ENCODE assay signal across 18 mouse cellular contexts in the genomic region with DNA sequence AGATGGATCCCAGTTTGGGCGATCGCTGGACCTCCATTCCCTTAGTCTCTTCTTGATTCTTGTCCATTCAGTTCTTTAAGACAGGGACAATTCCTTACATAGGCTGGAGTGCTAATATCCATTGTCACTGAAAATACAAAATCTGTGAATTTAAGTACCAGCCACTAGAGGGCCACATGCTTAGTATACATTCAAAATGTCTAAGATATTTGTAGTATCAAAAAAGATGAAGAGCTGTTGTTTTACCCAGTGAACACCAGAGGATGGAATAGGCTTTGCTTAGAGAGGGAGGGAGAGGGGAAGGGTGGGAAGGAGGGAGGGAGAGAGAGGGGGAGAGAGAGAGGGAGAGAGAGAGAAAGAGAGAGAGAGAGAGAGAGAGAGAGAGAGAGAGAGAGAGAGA. TPM values are rescaled to one million over a fixed set of nuclear protein-coding genes. Genes with fewer than 3 reads are reported as not detected.
DNase-seq lines count a peak whose midpoint lies in the region; ATAC-seq and TF ChIP-seq lines count a peak whose summit lies in the region.
"Had no signal": no experiment of that assay in that cellular context is flagged by ENCODE, and none has a peak within 500 bp of the region (broad histone marks: within the 10 kb centered on the region; RNA-seq: fewer than 3 reads in every experiment).

No protein-coding gene starts in this region.

- no peaks in the 10 kb centered on the region for H3K27me3 ChIP-seq in embryonic facial prominence, embryonic 11.5 days (ENCODE audit: control insufficient read depth, insufficient read depth, low read length)
- H3K27me3 ChIP-seq in embryonic facial prominence, embryonic 10.5 days (replicated peaks; ENCODE audit: low read depth, poor library complexity, severe bottlenecking) = no peaks in the 10 kb centered on the region
- H3K27me3 ChIP-seq in kidney, postnatal 0 days (ENCODE audit: insufficient read depth, low read length) = no peaks in the 10 kb centered on the region
- H3K27me3 ChIP-seq: embryonic facial prominence, embryonic 12.5 days; heart, embryonic 15.5 days; neural tube, embryonic 12.5 days had no signal

- H3K4me2 ChIP-seq in embryonic facial prominence, embryonic 11.5 days (ENCODE audit: low read depth, low read length) = no peak overlapping the region
- no peak overlapping the region for H3K4me2 ChIP-seq in kidney, postnatal 0 days (ENCODE audit: low read length)
- H3K4me2 ChIP-seq: embryonic facial prominence, embryonic 12.5 days; heart, embryonic 15.5 days; neural tube, embryonic 12.5 days had no signal

- H3K4me3 ChIP-seq in embryonic facial prominence, embryonic 11.5 days (ENCODE audit: low read depth, low read length) = no peak overlapping the region
- H3K4me3 ChIP-seq in embryonic facial prominence, embryonic 10.5 days = no peak overlapping the region
- no peak overlapping the region for H3K4me3 ChIP-seq in kidney, postnatal 0 days (replicated peaks; ENCODE audit: low read depth, low read length)
- H3K4me3 ChIP-seq: embryonic facial prominence, embryonic 12.5 days; forebrain, embryonic 10.5 days; heart, embryonic 15.5 days; neural tube, embryonic 12.5 days had no signal

- H3K9ac ChIP-seq in embryonic facial prominence, embryonic 11.5 days (replicated peaks; ENCODE audit: low read length) = no peak overlapping the region
- H3K9ac ChIP-seq in kidney, postnatal 0 days (ENCODE audit: low read depth, low read length) = no peak overlapping the region
- H3K9ac ChIP-seq: embryonic facial prominence, embryonic 12.5 days; heart, embryonic 15.5 days; neural tube, embryonic 12.5 days had no signal

- ATAC-seq in embryonic facial prominence, embryonic 11.5 days (replicated peaks; ENCODE audit: insufficient number of reproducible peaks, low FRiP score, low TSS enrichment, low read depth) = no peak
- ATAC-seq in kidney, postnatal 0 days (replicated peaks; ENCODE audit: low FRiP score, low read depth) = no peak
- ATAC-seq: hindbrain, embryonic 16.5 days had no signal

- no peak overlapping the region for H3K27ac ChIP-seq in embryonic facial prominence, embryonic 11.5 days (replicated peaks; ENCODE audit: low read depth, low read length)
- H3K27ac ChIP-seq in embryonic facial prominence, embryonic 10.5 days (replicated peaks) = no peak overlapping the region
- H3K27ac ChIP-seq in kidney, postnatal 0 days = no peak overlapping the region
- H3K27ac ChIP-seq: embryonic facial prominence, embryonic 12.5 days; forebrain, embryonic 10.5 days; heart, embryonic 15.5 days; neural tube, embryonic 12.5 days had no signal

- TF ChIP-seq CTCF in kidney, postnatal 0 days (IDR thresholded peaks at IDR 0.05; ENCODE audit: low read depth) = peak; percentile 57

- H3K36me3 ChIP-seq in embryonic facial prominence, embryonic 11.5 days (replicated peaks; ENCODE audit: control insufficient read depth, insufficient read depth, low read depth, low read length) = no peaks in the 10 kb centered on the region
- no peaks in the 10 kb centered on the region for H3K36me3 ChIP-seq in embryonic facial prominence, embryonic 10.5 days (replicated peaks)
- no peaks in the 10 kb centered on the region for H3K36me3 ChIP-seq in kidney, postnatal 0 days (ENCODE audit: insufficient read depth, low read length)
- H3K36me3 ChIP-seq: embryonic facial prominence, embryonic 12.5 days; forebrain, embryonic 10.5 days; heart, embryonic 15.5 days; neural tube, embryonic 12.5 days had no signal

- H3K4me1 ChIP-seq in embryonic facial prominence, embryonic 11.5 days (ENCODE audit: control insufficient read depth, insufficient read depth, low read length) = no peaks in the 10 kb centered on the region
- no peaks in the 10 kb centered on the region for H3K4me1 ChIP-seq in embryonic facial prominence, embryonic 10.5 days
- H3K4me1 ChIP-seq in kidney, postnatal 0 days (replicated peaks; ENCODE audit: insufficient read depth, low read length) = no peaks in the 10 kb centered on the region
- H3K4me1 ChIP-seq: embryonic facial prominence, embryonic 12.5 days; forebrain, embryonic 10.5 days; heart, embryonic 15.5 days; neural tube, embryonic 12.5 days had no signal

- 48% methylated on average over 2 of the region's 2 CpGs for WGBS in embryonic facial prominence, embryonic 11.5 days
- 60% methylated on average over 2 of the region's 2 CpGs for WGBS in embryonic facial prominence, embryonic 10.5 days
- 38% methylated on average over 2 of the region's 2 CpGs for WGBS in kidney, postnatal 0 days

- no peaks in the 10 kb centered on the region for H3K9me3 ChIP-seq in embryonic facial prominence, embryonic 11.5 days (replicated peaks; ENCODE audit: control insufficient read depth, low read length)
- 0 out of 2 replicates have a peak, but pooled peaks cover 3% of the 10 kb centered on the region for H3K9me3 ChIP-seq in embryonic facial prominence, embryonic 10.5 days
- no peaks in the 10 kb centered on the region for H3K9me3 ChIP-seq in kidney, postnatal 0 days (replicated peaks; ENCODE audit: low read length)
- H3K9me3 ChIP-seq: embryonic facial prominence, embryonic 12.5 days; forebrain, embryonic 10.5 days; heart, embryonic 15.5 days; neural tube, embryonic 12.5 days had no signal

- peak; percentile 42 for DNase-seq in embryonic facial prominence, embryonic 11.5 days (ENCODE audit: low spot score)
- no peak for DNase-seq in embryonic facial prominence, embryonic 10.5 days (ENCODE audit: low spot score)
- peak; percentile 63 for DNase-seq in kidney, postnatal 0 days (ENCODE audit: low spot score)
- DNase-seq in kidney, adult 9 months = no peak
- DNase-seq in 3T3-L1 (ENCODE audit: low read depth, low spot score) = peak; percentile 59
- peak; percentile 21 for DNase-seq in R1 (ENCODE audit: low read depth, low spot score)
- no peak for DNase-seq in spleen, postnatal 36 days (ENCODE audit: low spot score in 2 of 2)
- DNase-seq in cerebellum, postnatal 4 days (ENCODE audit: low spot score in 2 of 2) = no peak
- DNase-seq: B cell, adult 2 months; cerebellum, adult 18-20 months; gastrocnemius, postnatal 25 days; liver; thymus, postnatal 36 days had no signal

RNA-seq across cellular contexts. Expression of gene Mkrn3, which starts 16.5 kb away (rescaled TPM):
- 10.6 and 10.7 TPM in 2 replicates for polyA plus RNA-seq in embryonic facial prominence, embryonic 11.5 days (2014; fragmentation: Nextera tagmentation; extraction: Ambion mirVana)
- polyA plus RNA-seq in embryonic facial prominence, embryonic 10.5 days (2016; fragmentation: Nextera tagmentation; extraction: Ambion mirVana) = 9.3 and 9.6 TPM in 2 replicates
- 3.6 and 4.2 TPM in 2 replicates for polyA plus RNA-seq in kidney, postnatal 0 days (2015; fragmentation: Nextera tagmentation; extraction: Ambion mirVana)

RNA-seq across cellular contexts. Expression of gene Peg12, which starts 27.9 kb away (rescaled TPM):
- 48.5 and 49.7 TPM in 2 replicates for polyA plus RNA-seq in embryonic facial prominence, embryonic 11.5 days (2014; fragmentation: Nextera tagmentation; extraction: Ambion mirVana)
- 76.8 and 82.8 TPM in 2 replicates for polyA plus RNA-seq in embryonic facial prominence, embryonic 10.5 days (2016; fragmentation: Nextera tagmentation; extraction: Ambion mirVana)
- 18.4 and 20.1 TPM in 2 replicates for polyA plus RNA-seq in kidney, postnatal 0 days (2015; fragmentation: Nextera tagmentation; extraction: Ambion mirVana)

RNA-seq across cellular contexts. Expression of gene Magel2, which starts 59.6 kb away (rescaled TPM):
- 8.6 and 8.8 TPM in 2 replicates for polyA plus RNA-seq in embryonic facial prominence, embryonic 11.5 days (2014; fragmentation: Nextera tagmentation; extraction: Ambion mirVana)
- 18.7 and 21.0 TPM in 2 replicates for polyA plus RNA-seq in embryonic facial prominence, embryonic 10.5 days (2016; fragmentation: Nextera tagmentation; extraction: Ambion mirVana)
- polyA plus RNA-seq in kidney, postnatal 0 days (2015; fragmentation: Nextera tagmentation; extraction: Ambion mirVana) = 0.09 TPM in 1 of 2 replicates, not detected in the other

Comparison
In these comparisons a context has a peak if more than half of its experiments do, and no peak if none do; other contexts are left out.
1. DNase-seq: peak in embryonic facial prominence, embryonic 11.5 days (single experiment), kidney, postnatal 0 days (single experiment), 3T3-L1 (single experiment) and R1 (single experiment); none in embryonic facial prominence, embryonic 10.5 days (single experiment), kidney, adult 9 months (single experiment), spleen, postnatal 36 days (0 of 2) and cerebellum, postnatal 4 days (0 of 2).